Mouse (Mus musculus): ENCODE results near the gene Cisd2.

DNA sequence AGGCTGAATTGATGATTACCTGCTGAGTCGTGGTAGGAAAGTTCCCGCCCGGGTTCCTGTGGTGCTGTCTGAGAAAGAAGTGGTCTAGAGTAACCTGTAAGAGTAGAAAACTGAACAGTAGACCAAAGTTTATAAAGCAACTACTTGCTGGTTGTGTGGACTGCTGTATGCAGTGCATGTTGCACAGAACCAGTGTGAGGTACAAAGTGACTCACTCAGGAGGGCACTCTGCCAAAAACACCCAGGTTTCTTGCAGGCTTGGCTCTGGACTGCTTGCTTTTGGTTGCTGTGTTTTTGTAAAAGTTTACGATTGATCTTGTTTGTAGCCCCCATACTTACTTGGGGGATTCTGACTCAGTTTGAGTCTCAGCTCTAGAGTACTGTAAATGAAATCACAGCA is 46.2 kb upstream of the Cisd2 start:
- TF ChIP-seq CTCF (IDR thresholded peaks at IDR 0.05; ENCODE audit: insufficient read depth, low read depth, low read length) = no peak
- no peak for TF ChIP-seq POLR2A (IDR thresholded peaks at IDR 0.05; ENCODE audit: insufficient read depth, low read depth, low read length)
